20 mouse cellular contexts compared by ENCODE assay signal in the genomic region with DNA sequence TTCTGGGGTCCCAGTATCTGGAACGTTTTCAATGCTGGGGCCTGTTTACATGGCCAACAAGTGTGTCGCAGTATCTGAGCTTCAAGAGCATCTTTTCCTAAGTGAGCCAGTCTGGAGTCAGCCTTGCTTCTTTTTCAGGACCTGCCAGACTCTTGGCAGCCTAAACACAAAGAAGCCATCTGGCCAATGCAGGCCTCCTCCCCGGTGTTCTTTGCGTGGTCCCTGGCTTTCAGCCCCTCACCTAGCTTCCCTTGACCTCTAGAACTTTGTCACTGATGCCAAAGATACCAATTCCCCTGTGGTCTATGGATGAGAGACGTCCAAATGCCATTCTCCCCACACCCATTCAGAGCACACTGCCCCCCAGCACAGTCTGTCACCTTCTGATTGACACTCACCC.
A peak's percentile ranks its signal among the peaks of the same experiment; 100 is the strongest.
DNase-seq lines count a peak whose midpoint lies in the region; ATAC-seq lines count a peak whose summit lies in the region.
"Had no signal": no experiment of that assay in that cellular context is flagged by ENCODE, and none has a peak within 500 bp of the region (broad histone marks: within the 10 kb centered on the region; RNA-seq: fewer than 3 reads in every experiment).

No protein-coding gene starts in this region.

- DNase-seq in limb, embryonic 10.5 days (ENCODE audit: low spot score), result no peak
- peak; percentile 54 to 58 for DNase-seq in cerebellum, adult 18-20 months
- DNase-seq in cerebellum, adult 9-10 months, result peak; percentile 66
- peak; percentile 67 to 68 for DNase-seq in cerebellum, postnatal 25 days
- DNase-seq in right cerebral cortex, adult 18-20 months, result no peak
- DNase-seq in left cerebral cortex, adult 8-10 months (ENCODE audit: low spot score in 2 of 2), result no peak
- DNase-seq: adrenal gland, adult 2 months; adrenal gland, postnatal 36 days; gastrocnemius, postnatal 36 days; heart, adult 11 months; heart, postnatal 36 days; kidney, adult 18-20 months had no signal

- H3K4me2 ChIP-seq in limb, embryonic 13.5 days (replicated peaks), result no peak overlapping the region
- no peak overlapping the region for H3K4me2 ChIP-seq in forebrain, embryonic 15.5 days (replicated peaks)
- H3K4me2 ChIP-seq: forebrain, embryonic 13.5 days; heart, embryonic 13.5 days; hindbrain, embryonic 13.5 days; intestine, embryonic 15.5 days had no signal

- no peaks in the 10 kb centered on the region for H3K9me3 ChIP-seq in limb, embryonic 13.5 days
- H3K9me3 ChIP-seq in limb, embryonic 10.5 days (replicated peaks), result no peaks in the 10 kb centered on the region
- no peaks in the 10 kb centered on the region for H3K9me3 ChIP-seq in forebrain, embryonic 15.5 days
- H3K9me3 ChIP-seq: embryonic facial prominence, embryonic 10.5 days; forebrain, embryonic 13.5 days; heart, embryonic 13.5 days; hindbrain, embryonic 13.5 days; intestine, embryonic 15.5 days had no signal

- no peak overlapping the region for H3K4me3 ChIP-seq in limb, embryonic 13.5 days
- H3K4me3 ChIP-seq in limb, embryonic 10.5 days, result no peak overlapping the region
- H3K4me3 ChIP-seq in forebrain, embryonic 15.5 days, result no peak overlapping the region
- H3K4me3 ChIP-seq: embryonic facial prominence, embryonic 10.5 days; forebrain, embryonic 13.5 days; heart, embryonic 13.5 days; hindbrain, embryonic 13.5 days; intestine, embryonic 15.5 days had no signal

- no peaks in the 10 kb centered on the region for H3K27me3 ChIP-seq in limb, embryonic 13.5 days
- no peaks in the 10 kb centered on the region for H3K27me3 ChIP-seq in limb, embryonic 10.5 days (ENCODE audit: low read depth, poor library complexity, severe bottlenecking)
- peaks cover 3% of the 10 kb centered on the region; the same call in 1 of the 2 replicates for H3K27me3 ChIP-seq in forebrain, embryonic 15.5 days
- H3K27me3 ChIP-seq: heart, embryonic 13.5 days; intestine, embryonic 15.5 days had no signal

- 0 out of 2 replicates have a peak overlapping the region, but pooled peaks have one; percentile 35 for H3K9ac ChIP-seq in limb, embryonic 13.5 days
- no peak overlapping the region for H3K9ac ChIP-seq in forebrain, embryonic 15.5 days (replicated peaks)
- H3K9ac ChIP-seq: forebrain, embryonic 13.5 days; heart, embryonic 13.5 days; hindbrain, embryonic 13.5 days; intestine, embryonic 15.5 days had no signal

- H3K36me3 ChIP-seq in limb, embryonic 13.5 days, result no peaks in the 10 kb centered on the region
- no peaks in the 10 kb centered on the region for H3K36me3 ChIP-seq in limb, embryonic 10.5 days
- H3K36me3 ChIP-seq in forebrain, embryonic 15.5 days, result no peaks in the 10 kb centered on the region
- H3K36me3 ChIP-seq: embryonic facial prominence, embryonic 10.5 days; heart, embryonic 13.5 days; hindbrain, embryonic 13.5 days; intestine, embryonic 15.5 days had no signal

- peaks cover 8% of the 10 kb centered on the region for H3K4me1 ChIP-seq in limb, embryonic 13.5 days
- peaks cover 18% of the 10 kb centered on the region for H3K4me1 ChIP-seq in limb, embryonic 10.5 days
- H3K4me1 ChIP-seq in forebrain, embryonic 15.5 days, result peaks cover 26% of the 10 kb centered on the region
- H3K4me1 ChIP-seq: heart, embryonic 13.5 days; intestine, embryonic 15.5 days had no signal

- WGBS in limb, embryonic 13.5 days, result 67% methylated on average over 5 of the region's 5 CpGs
- 74% methylated on average over 5 of the region's 5 CpGs for WGBS in limb, embryonic 10.5 days
- WGBS in forebrain, embryonic 15.5 days, result 46% methylated on average over 5 of the region's 5 CpGs

- no peak overlapping the region for H3K27ac ChIP-seq in limb, embryonic 13.5 days
- no peak overlapping the region for H3K27ac ChIP-seq in limb, embryonic 10.5 days
- H3K27ac ChIP-seq in forebrain, embryonic 15.5 days (replicated peaks), result no peak overlapping the region
- H3K27ac ChIP-seq: embryonic facial prominence, embryonic 10.5 days; forebrain, embryonic 13.5 days; heart, embryonic 13.5 days; hindbrain, embryonic 13.5 days; hindbrain, postnatal 0 days; intestine, embryonic 15.5 days had no signal

- no peak for ATAC-seq in limb, embryonic 13.5 days (ENCODE audit: low FRiP score, low read depth)
- no peak for ATAC-seq in forebrain, embryonic 15.5 days (replicated peaks)
- ATAC-seq: forebrain, embryonic 13.5 days; hindbrain, postnatal 0 days; intestine, embryonic 15.5 days had no signal

Comparison
In these comparisons a context has a peak if more than half of its experiments do, and no peak if none do; other contexts are left out.
1. DNase-seq: peak in cerebellum, adult 18-20 months (2 of 2), cerebellum, adult 9-10 months (single experiment) and cerebellum, postnatal 25 days (2 of 2); none in limb, embryonic 10.5 days (single experiment), right cerebral cortex, adult 18-20 months (single experiment) and left cerebral cortex, adult 8-10 months (0 of 2).